Mouse (Mus musculus): ENCODE results near the gene E130114P18Rik.

The E130114P18Rik gene

GRCm38 (mm10) chr4:97690384-97690766 lies 87.5 kb downstream of the E130114P18Rik start:
- DNase-seq, result peak; percentile 11

GRCm38 (mm10) chr4:97689456-97690383 lies 88.2 kb downstream of the E130114P18Rik start:
- DNase-seq, result peak; percentile 73

- DNase-seq, result no peak
These were observed 91.9 kb downstream of the E130114P18Rik start for GRCm38 (mm10) chr4:97686020-97686419.

GRCm38 (mm10) chr4:97676579-97676937 lies 101.3 kb downstream of the E130114P18Rik start:
- no peak for DNase-seq

- no peak for DNase-seq
These were observed 101.9 kb downstream of the E130114P18Rik start for GRCm38 (mm10) chr4:97675741-97676578.

GRCm38 (mm10) chr4:97673854-97674510 lies 103.9 kb downstream of the E130114P18Rik start:
- DNase-seq, result no peak

- no peak for DNase-seq
These were observed 105.4 kb downstream of the E130114P18Rik start for GRCm38 (mm10) chr4:97672501-97672900.

GRCm38 (mm10) chr4:97671911-97672310 lies 106.0 kb downstream of the E130114P18Rik start:
- DNase-seq, result no peak

GRCm38 (mm10) chr4:97670418-97670817 lies 107.5 kb downstream of the E130114P18Rik start:
- no peak for DNase-seq

- DNase-seq, result no peak
These were observed 108.1 kb downstream of the E130114P18Rik start for GRCm38 (mm10) chr4:97669808-97670207.

- no peak for DNase-seq
These were observed 112.5 kb downstream of the E130114P18Rik start for GRCm38 (mm10) chr4:97665428-97665755.

GRCm38 (mm10) chr4:97664738-97665427 lies 113.0 kb downstream of the E130114P18Rik start:
- no peak for DNase-seq

GRCm38 (mm10) chr4:97663922-97664321 lies 114.0 kb downstream of the E130114P18Rik start:
- no peak for DNase-seq

GRCm38 (mm10) chr4:97662841-97663240 lies 115.0 kb downstream of the E130114P18Rik start:
- peak; percentile 52 for DNase-seq

GRCm38 (mm10) chr4:97661611-97662273 lies 116.1 kb downstream of the E130114P18Rik start:
- DNase-seq, result no peak

GRCm38 (mm10) chr4:97657586-97657985 lies 120.3 kb downstream of the E130114P18Rik start:
- DNase-seq, result peak; percentile 15

GRCm38 (mm10) chr4:97649626-97650015 lies 128.3 kb downstream of the E130114P18Rik start:
- DNase-seq, result no peak

GRCm38 (mm10) chr4:97648825-97649625 lies 128.9 kb downstream of the E130114P18Rik start:
- DNase-seq, result no peak

- DNase-seq, result no peak
These were observed 129.5 kb downstream of the E130114P18Rik start for GRCm38 (mm10) chr4:97648436-97648707.

GRCm38 (mm10) chr4:97647700-97648435 lies 130.0 kb downstream of the E130114P18Rik start:
- DNase-seq, result no peak

GRCm38 (mm10) chr4:97647236-97647635 lies 130.6 kb downstream of the E130114P18Rik start:
- DNase-seq, result no peak

Data from kidney, postnatal 10 days (tissue).